Mouse (Mus musculus) lung, adult 2 months (tissue): ENCODE results near the gene Pld5.

Experiments
- CTCF ChIP-seq: fragments of 200-500 bp; IDR thresholded peaks from 2 replicates; pipeline ENCODE4 v1.5.1; 2011; ENCODE audit warnings: mild to moderate bottlenecking, low read length, control low read depth; ENCODE audit not compliant: insufficient read depth
- POLR2A ChIP-seq: fragments of 200-500 bp; IDR thresholded peaks from 2 replicates; pipeline ENCODE4 v1.6.1; 2011; ENCODE audit warnings: low read depth, mild to moderate bottlenecking, control low read depth, low read length, borderline replicate concordance; ENCODE audit errors: extremely low read depth

DNA sequence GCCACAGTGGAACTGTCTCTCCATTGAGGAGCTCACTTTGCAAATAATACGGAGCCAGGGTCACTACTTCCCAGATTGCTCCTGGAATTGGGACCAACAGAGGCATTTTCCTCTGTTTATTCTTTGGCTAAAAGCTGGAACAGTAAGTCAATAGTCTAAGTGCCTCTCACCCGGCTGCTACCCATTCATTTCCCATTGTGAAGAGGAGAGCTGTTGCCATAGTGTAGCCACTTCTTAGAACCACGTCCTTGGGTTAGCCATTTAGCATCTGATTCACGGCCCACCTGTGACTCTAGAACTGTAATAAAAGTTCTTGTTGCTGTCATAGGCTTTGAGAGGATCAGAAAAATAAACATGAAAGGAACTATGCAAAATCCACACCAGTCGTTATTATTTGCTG is 241.4 kb downstream of the Pld5 start:
- TF ChIP-seq POLR2A (no peak), CTCF (no peak)
